Comparison of ENCODE assay signal across 12 mouse cellular contexts in genomic region chr8:113873446-113874120, GRCm38 (mm10). TPM values are rescaled to one million over a fixed set of nuclear protein-coding genes. Genes with fewer than 3 reads are reported as not detected.
DNase-seq lines count a peak whose midpoint lies in the region; ATAC-seq lines count a peak whose summit lies in the region.
"Had no signal": no experiment of that assay in that cellular context is flagged by ENCODE, and none has a peak within 500 bp of the region (broad histone marks: within the 10 kb centered on the region; RNA-seq: fewer than 3 reads in every experiment).

No protein-coding gene starts in this region.

- no peaks in the 10 kb centered on the region for H3K27me3 ChIP-seq in forebrain, embryonic 13.5 days
- no peaks in the 10 kb centered on the region for H3K27me3 ChIP-seq in forebrain, embryonic 10.5 days (ENCODE audit: poor library complexity, severe bottlenecking)
- H3K27me3 ChIP-seq in midbrain, embryonic 13.5 days, result no peaks in the 10 kb centered on the region
- H3K27me3 ChIP-seq: heart, embryonic 15.5 days; neural tube, embryonic 12.5 days had no signal

- H3K4me1 ChIP-seq in forebrain, embryonic 13.5 days, result no peaks in the 10 kb centered on the region
- no peaks in the 10 kb centered on the region for H3K4me1 ChIP-seq in forebrain, embryonic 10.5 days
- no peaks in the 10 kb centered on the region for H3K4me1 ChIP-seq in midbrain, embryonic 13.5 days (replicated peaks)
- H3K4me1 ChIP-seq: heart, embryonic 15.5 days; neural tube, embryonic 12.5 days had no signal

- H3K9me3 ChIP-seq in forebrain, embryonic 13.5 days (replicated peaks), result no peaks in the 10 kb centered on the region
- H3K9me3 ChIP-seq in forebrain, embryonic 10.5 days, result no peaks in the 10 kb centered on the region
- no peaks in the 10 kb centered on the region for H3K9me3 ChIP-seq in midbrain, embryonic 13.5 days
- H3K9me3 ChIP-seq: heart, embryonic 15.5 days; neural tube, embryonic 12.5 days had no signal

- no peaks in the 10 kb centered on the region for H3K36me3 ChIP-seq in forebrain, embryonic 13.5 days (ENCODE audit: poor library complexity, severe bottlenecking)
- H3K36me3 ChIP-seq in forebrain, embryonic 10.5 days (replicated peaks), result no peaks in the 10 kb centered on the region
- H3K36me3 ChIP-seq in midbrain, embryonic 13.5 days, result no peaks in the 10 kb centered on the region
- H3K36me3 ChIP-seq: heart, embryonic 15.5 days; neural tube, embryonic 12.5 days had no signal

- H3K27ac ChIP-seq in forebrain, embryonic 13.5 days, result no peak overlapping the region
- H3K27ac ChIP-seq in forebrain, embryonic 10.5 days, result no peak overlapping the region
- H3K27ac ChIP-seq in midbrain, embryonic 13.5 days, result no peak overlapping the region
- H3K27ac ChIP-seq: heart, embryonic 15.5 days; neural tube, embryonic 12.5 days had no signal

- 80% methylated on average over 12 of the region's 12 CpGs for WGBS in forebrain, embryonic 13.5 days
- WGBS in forebrain, embryonic 10.5 days, result 88% methylated on average over 12 of the region's 12 CpGs
- WGBS in midbrain, embryonic 13.5 days, result 87% methylated on average over 12 of the region's 12 CpGs

- intact Hi-C loops in left cerebral cortex, postnatal 4 days (cut with DNase I), result no loop called here

- no peak overlapping the region for H3K9ac ChIP-seq in forebrain, embryonic 13.5 days
- H3K9ac ChIP-seq in midbrain, embryonic 13.5 days (replicated peaks), result no peak overlapping the region
- H3K9ac ChIP-seq: heart, embryonic 15.5 days; neural tube, embryonic 12.5 days had no signal

- ATAC-seq in forebrain, embryonic 13.5 days, result peak; percentile 90
- no peak for ATAC-seq in midbrain, embryonic 13.5 days

- H3K4me3 ChIP-seq in forebrain, embryonic 13.5 days, result no peak overlapping the region
- H3K4me3 ChIP-seq in forebrain, embryonic 10.5 days, result no peak overlapping the region
- H3K4me3 ChIP-seq in midbrain, embryonic 13.5 days (replicated peaks), result no peak overlapping the region
- H3K4me3 ChIP-seq: heart, embryonic 15.5 days; neural tube, embryonic 12.5 days had no signal

- no peak overlapping the region for H3K4me2 ChIP-seq in forebrain, embryonic 13.5 days
- no peak overlapping the region for H3K4me2 ChIP-seq in midbrain, embryonic 13.5 days (replicated peaks)
- H3K4me2 ChIP-seq: heart, embryonic 15.5 days; neural tube, embryonic 12.5 days had no signal

- no peak for DNase-seq in forebrain, embryonic 10.5 days (ENCODE audit: extremely low spot score, low spot score)
- peak; percentile 94 for DNase-seq in cerebellum, adult 11-12 months
- DNase-seq in layer of hippocampus, adult 11-12 months (ENCODE audit: low spot score), result peak; percentile 85
- peak; percentile 76 for DNase-seq in left cerebral cortex, postnatal 4 days
- no peak for DNase-seq in urinary bladder, postnatal 14 days (ENCODE audit: low spot score)
- no peak for DNase-seq in ovary, postnatal 36 days (ENCODE audit: low spot score)
- DNase-seq: lung, postnatal 10 days; thymus, postnatal 14 days had no signal

RNA-seq across cellular contexts. Expression of gene Adamts18, which starts 25.0 kb away (rescaled TPM):
- polyA plus RNA-seq in forebrain, embryonic 13.5 days (2015; fragmentation: Nextera tagmentation; extraction: Ambion mirVana), result 8.3 and 14.3 TPM in 2 replicates
- polyA plus RNA-seq in forebrain, embryonic 10.5 days (2016; fragmentation: Nextera tagmentation; extraction: Ambion mirVana), result 1.6 and 1.8 TPM in 2 replicates
- 10 to 100 TPM; 11.8 to 12.8 TPM for total RNA-seq in left cerebral cortex, postnatal 4 days (2021)
- 3.1 and 4.5 TPM in 2 replicates for polyA plus RNA-seq in midbrain, embryonic 13.5 days (2015; fragmentation: Nextera tagmentation; extraction: Ambion mirVana)

Comparison
In these comparisons a context has a peak if more than half of its experiments do, and no peak if none do; other contexts are left out.
1. DNase-seq: peak in cerebellum, adult 11-12 months (single experiment), layer of hippocampus, adult 11-12 months (single experiment) and left cerebral cortex, postnatal 4 days (single experiment); none in forebrain, embryonic 10.5 days (single experiment), urinary bladder, postnatal 14 days (single experiment) and ovary, postnatal 36 days (single experiment).